Mouse (Mus musculus): ENCODE results near the gene Vmn2r83.

- TF ChIP-seq CTCF (IDR thresholded peaks at IDR 0.05; ENCODE audit: extremely low read depth, insufficient read depth, low read length) (no peak), POLR2A (IDR thresholded peaks at IDR 0.05; ENCODE audit: extremely low read depth, insufficient read depth, low read length) (no peak)
Measured at GRCm38 (mm10) chr10:79532678-79533077, 64.1 kb downstream of the Vmn2r83 start.
